Mouse (Mus musculus) urinary bladder, postnatal 25 days (tissue): Measurements from ENCODE around the gene Map7d1.
"Not testable (repeated sequence)": the region's sequence is repeated elsewhere in the genome, so short reads cannot be mapped to it uniquely, and the experiment has no call there.

ENCODE experiments used
- DNase-seq: peaks from one replicate; pipeline ENCODE4 v3.0.0; 2022; ENCODE audit warnings: low spot score

Gene Map7d1

GRCm38 (mm10) chr4:126241956-126242355 is 14.2 kb downstream of the Map7d1 start:
- no peak for DNase-seq

GRCm38 (mm10) chr4:126239862-126240475 is 16.2 kb downstream of the Map7d1 start:
- no peak for DNase-seq

- no peak for DNase-seq
These were observed 18.4 kb downstream of the Map7d1 start for GRCm38 (mm10) chr4:126237721-126238242.

GRCm38 (mm10) chr4:126236467-126237280 is 19.5 kb downstream of the Map7d1 start:
- peak; percentile 46 for DNase-seq

- no peak for DNase-seq
These were observed 21.0 kb downstream of the Map7d1 start for GRCm38 (mm10) chr4:126235191-126235590.

GRCm38 (mm10) chr4:126234496-126235175 is 21.5 kb downstream of the Map7d1 start:
- DNase-seq, result no peak

- no peak for DNase-seq
These were observed 22.4 kb downstream of the Map7d1 start for GRCm38 (mm10) chr4:126233676-126234308.

- no peak for DNase-seq
These were observed 26.2 kb downstream of the Map7d1 start for GRCm38 (mm10) chr4:126229900-126230299.

GRCm38 (mm10) chr4:126228144-126228543 is 28.0 kb downstream of the Map7d1 start:
- DNase-seq, result no peak

GRCm38 (mm10) chr4:126227077-126227761 is 28.9 kb downstream of the Map7d1 start:
- peak; percentile 93 for DNase-seq

- DNase-seq, result no peak
These were observed 29.5 kb downstream of the Map7d1 start for GRCm38 (mm10) chr4:126226640-126227039.

- DNase-seq, result no peak
These were observed 33.5 kb downstream of the Map7d1 start for GRCm38 (mm10) chr4:126222631-126223030.

- no peak for DNase-seq
These were observed 36.1 kb downstream of the Map7d1 start for GRCm38 (mm10) chr4:126220045-126220444.

- not testable (repeated sequence) for DNase-seq
These were observed 36.6 kb downstream of the Map7d1 start for GRCm38 (mm10) chr4:126219540-126219939.

GRCm38 (mm10) chr4:126217771-126218170 is 38.4 kb downstream of the Map7d1 start:
- no peak for DNase-seq

GRCm38 (mm10) chr4:126207081-126207480 is 49.1 kb downstream of the Map7d1 start:
- DNase-seq, result no peak

GRCm38 (mm10) chr4:126205386-126205785 is 50.8 kb downstream of the Map7d1 start:
- no peak for DNase-seq

GRCm38 (mm10) chr4:126204661-126205230 is 51.4 kb downstream of the Map7d1 start:
- DNase-seq, result no peak

GRCm38 (mm10) chr4:126204016-126204415 is 52.1 kb downstream of the Map7d1 start:
- DNase-seq, result no peak

GRCm38 (mm10) chr4:126203336-126203895 is 52.7 kb downstream of the Map7d1 start:
- no peak for DNase-seq
